Mouse (Mus musculus): ENCODE measurements around the gene Idh2.

GRCm38 (mm10) chr7:80078792-80079301 is 36.3 kb downstream of the Idh2 start:
- TF ChIP-seq CTCF (IDR thresholded peaks at IDR 0.05; ENCODE audit: low read depth) (peak; percentile 24; the same call in 1 of the 2 replicates), EP300 (IDR thresholded peaks at IDR 0.05; ENCODE audit: low read depth) (peak; percentile 56)

Measured in liver, postnatal 0 days (tissue).